Comparison of ENCODE assay signal across 7 mouse cellular contexts in the genomic region with DNA sequence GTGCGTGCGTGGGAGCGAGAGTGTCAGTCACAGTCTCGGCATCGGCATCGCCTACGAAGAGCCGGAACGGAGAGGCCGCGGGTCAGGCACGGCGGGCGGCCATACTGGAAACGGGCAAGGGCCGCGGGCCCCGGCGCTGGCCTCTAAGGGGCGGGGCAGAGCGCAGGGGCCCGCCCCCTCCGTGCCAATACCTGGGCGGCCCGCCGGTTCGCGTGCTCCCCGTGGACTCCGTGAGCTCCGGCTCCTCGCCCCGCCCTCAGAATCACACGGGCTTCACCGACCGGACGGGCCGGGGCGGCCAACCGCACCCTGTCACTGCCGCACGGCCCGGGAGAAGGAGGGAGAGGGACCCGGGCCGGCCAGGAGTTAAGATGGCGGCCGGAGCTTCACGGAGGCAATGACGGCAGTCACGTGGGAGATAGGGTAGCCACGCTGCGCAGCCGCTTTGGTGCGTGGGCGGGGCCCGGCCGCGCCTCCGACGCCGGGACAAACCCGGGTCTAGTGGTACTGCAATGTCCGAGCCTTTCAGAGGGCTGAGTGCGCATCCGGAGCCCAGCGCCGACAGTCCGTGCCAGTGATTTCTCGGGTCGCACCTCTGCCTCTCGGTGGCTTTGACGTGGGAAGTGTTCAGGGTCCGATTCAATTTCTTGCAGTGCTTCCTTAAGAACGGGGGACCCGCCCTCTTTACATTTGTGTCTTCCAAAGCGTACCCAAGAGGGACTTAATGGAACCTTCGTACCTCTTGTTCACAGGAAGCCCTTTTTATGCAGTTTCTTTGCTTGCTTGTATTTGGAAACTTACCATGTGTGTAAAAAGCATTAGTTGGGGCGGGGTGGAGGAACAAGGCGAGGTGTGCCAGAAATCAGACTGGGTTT. TPM values are rescaled to one million over a fixed set of nuclear protein-coding genes. Genes with fewer than 3 reads are reported as not detected.
A peak's percentile ranks its signal among the peaks of the same experiment; 100 is the strongest.
DNase-seq lines count a peak whose midpoint lies in the region; ATAC-seq lines count a peak whose summit lies in the region.

No protein-coding gene starts in this region.

- WGBS in intestine, embryonic 16.5 days: under 1% methylated on average over 75 of the region's 79 CpGs
- under 1% methylated on average over 73 of the region's 79 CpGs for WGBS in midbrain, embryonic 11.5 days

- peak overlapping the region; percentile 94 for H3K4me3 ChIP-seq in intestine, embryonic 16.5 days (ENCODE audit: low read length)
- peak overlapping the region; percentile 83 for H3K4me3 ChIP-seq in midbrain, embryonic 11.5 days (ENCODE audit: low read depth, low read length)

- intact Hi-C loops in left cerebral cortex, postnatal 36 days (cut with DNase I): loop anchor here (5.0 to 10.0 kb wide), 3 partner anchors 115 to 313 kb away; no protein-coding TSS in a partner anchor

- H3K9me3 ChIP-seq in intestine, embryonic 16.5 days (ENCODE audit: control insufficient read depth, low read length): no peaks in the 10 kb centered on the region
- H3K9me3 ChIP-seq in midbrain, embryonic 11.5 days (ENCODE audit: control insufficient read depth, low read length): no peaks in the 10 kb centered on the region

- ATAC-seq in intestine, embryonic 16.5 days: peak; percentile 98
- ATAC-seq in midbrain, embryonic 11.5 days (ENCODE audit: low FRiP score): peak; percentile 98

- H3K4me1 ChIP-seq in intestine, embryonic 16.5 days (ENCODE audit: control insufficient read depth, insufficient read depth, low read length): peaks cover 23% of the 10 kb centered on the region
- H3K4me1 ChIP-seq in midbrain, embryonic 11.5 days (ENCODE audit: control insufficient read depth, insufficient read depth, low read length): peaks cover 12% of the 10 kb centered on the region

- H3K36me3 ChIP-seq in intestine, embryonic 16.5 days (ENCODE audit: control insufficient read depth, insufficient read depth, low read length): no peaks in the 10 kb centered on the region
- no peaks in the 10 kb centered on the region for H3K36me3 ChIP-seq in midbrain, embryonic 11.5 days (ENCODE audit: control insufficient read depth, insufficient read depth, low read length)

- H3K27me3 ChIP-seq in intestine, embryonic 16.5 days (replicated peaks; ENCODE audit: control insufficient read depth, insufficient read depth, low read length): no peaks in the 10 kb centered on the region
- no peaks in the 10 kb centered on the region for H3K27me3 ChIP-seq in midbrain, embryonic 11.5 days (ENCODE audit: control insufficient read depth, insufficient read depth, low read length)

- peak overlapping the region; percentile 89 for H3K27ac ChIP-seq in intestine, embryonic 16.5 days (ENCODE audit: low read length)
- peak overlapping the region; percentile 57 for H3K27ac ChIP-seq in midbrain, embryonic 11.5 days (ENCODE audit: low read depth, low read length)

- H3K9ac ChIP-seq in intestine, embryonic 16.5 days (ENCODE audit: low read depth, low read length): peak overlapping the region; percentile 100
- peak overlapping the region; percentile 87 for H3K9ac ChIP-seq in midbrain, embryonic 11.5 days (ENCODE audit: low read length)

- peak; percentile 96 for DNase-seq in adrenal gland, adult 2 months
- peak; percentile 87 for DNase-seq in embryo, embryonic 11.5 days (ENCODE audit: low read depth, low spot score)
- peak; percentile 89 to 93 for DNase-seq in gastrocnemius, postnatal 4 days (ENCODE audit: low spot score in 2 of 2)
- peak; percentile 91 to 92 for DNase-seq in left cerebral cortex, postnatal 36 days (ENCODE audit: low spot score in 2 of 2)
- DNase-seq in midbrain, embryonic 11.5 days (ENCODE audit: low spot score, missing footprints): peak; percentile 99
- DNase-seq in skeletal muscle tissue, adult 2 months (ENCODE audit: low read depth, low spot score): peak; percentile 90

- peak overlapping the region; percentile 73 for H3K4me2 ChIP-seq in intestine, embryonic 16.5 days (ENCODE audit: low read depth, low read length)
- H3K4me2 ChIP-seq in midbrain, embryonic 11.5 days: peak overlapping the region; percentile 76

RNA-seq across cellular contexts. Expression of a gene that starts 3.7 kb away (rescaled TPM):
- 10 to 100 TPM; 38.8 to 51.0 TPM for total RNA-seq in adrenal gland, adult 2 months (2021)
- polyA plus RNA-seq in adrenal gland, adult 2 months (2012; rRNA removed): 15.8 and 17.8 TPM in 2 replicates
- 10 to 100 TPM; 77.1 to 88.6 TPM for total RNA-seq in gastrocnemius, postnatal 4 days (2021)
- 9.3 and 11.3 TPM in 2 replicates for polyA plus RNA-seq in intestine, embryonic 16.5 days (2015; fragmentation: Nextera tagmentation; extraction: Ambion mirVana)
- 10 to 100 TPM; 49.7 to 65.2 TPM for total RNA-seq in left cerebral cortex, postnatal 36 days (2021)
- polyA plus RNA-seq in midbrain, embryonic 11.5 days (2014; fragmentation: Nextera tagmentation; extraction: Ambion mirVana): 14.7 and 15.2 TPM in 2 replicates

Comparison
In these comparisons a context has a peak if more than half of its experiments do, and no peak if none do; other contexts are left out.
1. Peak in every context shown above with its lines: DNase-seq, ATAC-seq, H3K4me3 ChIP-seq and H3K27ac ChIP-seq.